Mouse (Mus musculus) forebrain, embryonic 10.5 days (tissue): ENCODE results near the gene Pdcd5. TPM values are rescaled to one million over a fixed set of nuclear protein-coding genes. Genes with fewer than 3 reads are reported as not detected.

Experiments
- DNase-seq: peaks from one replicate; pipeline ENCODE4 v3.0.0-alpha.2; 2017; ENCODE audit warnings: low spot score; ENCODE audit errors: extremely low spot score
- H3K27ac ChIP-seq: fragments of 300-500 bp; sonication (generic); 2 replicates; pipeline ENCODE4 v1.5.1; 2016; ENCODE audit warnings: mild to moderate bottlenecking
- H3K27me3 ChIP-seq: fragments of 300-500 bp; sonication (generic); 2 replicates; pipeline ENCODE4 v1.6.1; 2016; ENCODE audit warnings: mild to moderate bottlenecking; ENCODE audit not compliant: poor library complexity, severe bottlenecking
- H3K36me3 ChIP-seq: fragments of 300-500 bp; sonication (generic); replicated peaks from 2 replicates; pipeline ENCODE4 v1.6.1; 2016; ENCODE audit warnings: mild to moderate bottlenecking, moderate library complexity
- H3K4me1 ChIP-seq: fragments of 300-500 bp; sonication (generic); 2 replicates; pipeline ENCODE4 v1.6.1; 2016
- H3K4me3 ChIP-seq: fragments of 300-500 bp; sonication (generic); 2 replicates; pipeline ENCODE4 v1.5.1; 2016; ENCODE audit warnings: mild to moderate bottlenecking, moderate library complexity
- H3K9me3 ChIP-seq: fragments of 300-500 bp; sonication (generic); 2 replicates; pipeline ENCODE4 v1.6.1; 2016; ENCODE audit warnings: mild to moderate bottlenecking, moderate library complexity
- WGBS: fragments of 180-500 bp; shearing (Covaris S2); methylation state at CpG from one replicate; pipeline ENCODE4 v1.1.7; 2016; 5-methylcytosine and 5-hydroxymethylcytosine counted together
- polyA plus RNA-seq: library from polyadenylated mRNA; unstranded; fragments of >200 nt; fragmentation: Nextera tagmentation; extraction: Ambion mirVana; gene quantifications from 2 replicates; pipeline ENCODE4 v1.2.1, GENCODE M21; 2016

Pdcd5 gene
- 316 and 317 TPM in 2 replicates for polyA plus RNA-seq

- H3K36me3 ChIP-seq, result peaks cover 36% of the 10 kb centered on the region
Measured at GRCm38 (mm10) chr7:35647101-35647698, at the start of gene Pdcd5. Gene Pdcd5, minus strand, starts transcription at chr7:35647521.

GRCm38 (mm10) chr7:35692641-35693040, 45.3 kb upstream of the Pdcd5 start:
- H3K4me1 ChIP-seq, result peaks cover 23% of the 10 kb centered on the region
- H3K27ac ChIP-seq, result peak overlapping the region; percentile 44; the same call in 1 of the 2 replicates
- no peaks in the 10 kb centered on the region for H3K9me3 ChIP-seq
- DNase-seq, result no peak
- H3K27me3 ChIP-seq, result no peaks in the 10 kb centered on the region
- H3K4me3 ChIP-seq, result no peak overlapping the region
- peaks cover 61% of the 10 kb centered on the region for H3K36me3 ChIP-seq
- WGBS, result 95% methylated on average over 12 of the region's 12 CpGs

More at GRCm38 (mm10) chr7:35647101-35647698, at the start of gene Pdcd5:
- under 1% methylated on average over 64 of the region's 64 CpGs for WGBS
- H3K4me3 ChIP-seq, result peak within 1 kb of the TSS; percentile 97
- peaks cover 17% of the 10 kb centered on the region for H3K4me1 ChIP-seq
- DNase-seq, result peak; percentile 98
- no peaks in the 10 kb centered on the region for H3K27me3 ChIP-seq
- peak within 1 kb of the TSS; percentile 95 for H3K27ac ChIP-seq
- peaks cover 9% of the 10 kb centered on the region; the same call in 1 of the 2 replicates for H3K9me3 ChIP-seq

GRCm38 (mm10) chr7:35692117-35692516, 44.8 kb upstream of the Pdcd5 start:
- Histone ChIP-seq H3K27me3 (no peaks in the 10 kb centered on the region), H3K9me3 (no peaks in the 10 kb centered on the region), H3K4me3 (no peak overlapping the region), H3K36me3 (peaks cover 61% of the 10 kb centered on the region), H3K4me1 (peaks cover 28% of the 10 kb centered on the region), H3K27ac (peak overlapping the region; percentile 44; the same call in 1 of the 2 replicates)
- DNase-seq, result no peak
- 93% methylated on average over 14 of the region's 14 CpGs for WGBS

GRCm38 (mm10) chr7:35688781-35689349, 41.5 kb upstream of the Pdcd5 start:
- Histone ChIP-seq H3K9me3 (no peaks in the 10 kb centered on the region), H3K36me3 (peaks cover 38% of the 10 kb centered on the region), H3K27ac (no peak overlapping the region), H3K4me3 (no peak overlapping the region), H3K4me1 (peaks cover 56% of the 10 kb centered on the region), H3K27me3 (no peaks in the 10 kb centered on the region)
- 90% methylated on average over 11 of the region's 11 CpGs for WGBS
- DNase-seq, result no peak

- DNase-seq, result no peak
- no peak overlapping the region for H3K4me3 ChIP-seq
- peak overlapping the region; percentile 44; the same call in 1 of the 2 replicates for H3K27ac ChIP-seq
- H3K36me3 ChIP-seq, result peaks cover 38% of the 10 kb centered on the region
- H3K4me1 ChIP-seq, result peaks cover 62% of the 10 kb centered on the region
- 76% methylated on average over 9 of the region's 9 CpGs for WGBS
- H3K27me3 ChIP-seq, result no peaks in the 10 kb centered on the region
- no peaks in the 10 kb centered on the region for H3K9me3 ChIP-seq
Measured at GRCm38 (mm10) chr7:35688276-35688675, 41.0 kb upstream of the Pdcd5 start.

GRCm38 (mm10) chr7:35687229-35687628, 39.9 kb upstream of the Pdcd5 start:
- no peak overlapping the region for H3K4me3 ChIP-seq
- H3K9me3 ChIP-seq, result no peaks in the 10 kb centered on the region
- no peak for DNase-seq
- H3K4me1 ChIP-seq, result peaks cover 62% of the 10 kb centered on the region
- H3K36me3 ChIP-seq, result peaks cover 32% of the 10 kb centered on the region
- H3K27ac ChIP-seq, result no peak overlapping the region
- no peaks in the 10 kb centered on the region for H3K27me3 ChIP-seq
- 24% methylated on average over 10 of the region's 10 CpGs for WGBS

- Histone ChIP-seq H3K27ac (no peak overlapping the region), H3K4me3 (no peak overlapping the region; the same call in 1 of the 2 replicates), H3K4me1 (peaks cover 62% of the 10 kb centered on the region), H3K9me3 (no peaks in the 10 kb centered on the region), H3K27me3 (no peaks in the 10 kb centered on the region), H3K36me3 (peaks cover 27% of the 10 kb centered on the region)
- DNase-seq, result peak; percentile 50
- 32% methylated on average over 13 of the region's 13 CpGs for WGBS
Measured at GRCm38 (mm10) chr7:35686756-35687155, 39.4 kb upstream of the Pdcd5 start.

- Histone ChIP-seq H3K4me1 (peaks cover 62% of the 10 kb centered on the region), H3K36me3 (peaks cover 22% of the 10 kb centered on the region), H3K27me3 (no peaks in the 10 kb centered on the region), H3K9me3 (0 out of 2 replicates have a peak, but pooled peaks cover 3% of the 10 kb centered on the region), H3K27ac (peak overlapping the region; percentile 63), H3K4me3 (no peak overlapping the region)
- 72% methylated on average over 11 of the region's 11 CpGs for WGBS
- DNase-seq, result no peak
Measured at GRCm38 (mm10) chr7:35686216-35686615, 38.9 kb upstream of the Pdcd5 start.

GRCm38 (mm10) chr7:35683409-35684122, 36.2 kb upstream of the Pdcd5 start:
- no peaks in the 10 kb centered on the region for H3K36me3 ChIP-seq
- H3K4me3 ChIP-seq, result no peak overlapping the region
- WGBS, result 82% methylated on average over 6 of the region's 6 CpGs
- DNase-seq, result no peak
- peaks cover 48% of the 10 kb centered on the region for H3K4me1 ChIP-seq
- no peaks in the 10 kb centered on the region for H3K27me3 ChIP-seq
- H3K27ac ChIP-seq, result 0 out of 2 replicates have a peak overlapping the region, but pooled peaks have one; percentile 30
- H3K9me3 ChIP-seq, result 0 out of 2 replicates have a peak, but pooled peaks cover 3% of the 10 kb centered on the region

GRCm38 (mm10) chr7:35681559-35681958, 34.2 kb upstream of the Pdcd5 start:
- Histone ChIP-seq H3K36me3 (no peaks in the 10 kb centered on the region), H3K4me3 (no peak overlapping the region), H3K27me3 (no peaks in the 10 kb centered on the region), H3K4me1 (peaks cover 28% of the 10 kb centered on the region), H3K9me3 (peaks cover 11% of the 10 kb centered on the region; the same call in 1 of the 2 replicates), H3K27ac (no peak overlapping the region)
- no peak for DNase-seq
- WGBS, result 80% methylated on average over 3 of the region's 3 CpGs

- no peak for DNase-seq
- Histone ChIP-seq H3K27ac (no peak overlapping the region), H3K4me3 (no peak overlapping the region), H3K4me1 (peaks cover 8% of the 10 kb centered on the region), H3K27me3 (no peaks in the 10 kb centered on the region), H3K36me3 (no peaks in the 10 kb centered on the region), H3K9me3 (peaks cover 11% of the 10 kb centered on the region; the same call in 1 of the 2 replicates)
- WGBS, result 77% methylated on average over 4 of the region's 4 CpGs
Measured at GRCm38 (mm10) chr7:35678976-35679375, 31.7 kb upstream of the Pdcd5 start.

GRCm38 (mm10) chr7:35668066-35669041, 21.0 kb upstream of the Pdcd5 start:
- H3K4me3 ChIP-seq, result peak overlapping the region; percentile 23
- WGBS, result 29% methylated on average over 18 of the region's 18 CpGs
- peak overlapping the region; percentile 90 for H3K27ac ChIP-seq
- peaks cover 75% of the 10 kb centered on the region for H3K4me1 ChIP-seq
- H3K9me3 ChIP-seq, result 0 out of 2 replicates have a peak, but pooled peaks cover 4% of the 10 kb centered on the region
- H3K27me3 ChIP-seq, result no peaks in the 10 kb centered on the region
- DNase-seq, result peak; percentile 82
- H3K36me3 ChIP-seq, result no peaks in the 10 kb centered on the region
